Mouse (Mus musculus): ENCODE data around the gene Lrrc29. TPM values are rescaled to one million over a fixed set of nuclear protein-coding genes. Genes with fewer than 3 reads are reported as not detected.

Lrrc29 gene
- polyA plus RNA-seq, 1 experiment from 2014 or later = 9.5 TPM

GRCm38 (mm10) chr8:105270916-105271186 is 55.2 kb downstream of the Lrrc29 start:
- Histone ChIP-seq H3K9ac (no peak overlapping the region), H3K36me3 (no peaks in the 10 kb centered on the region), H3K9me3 (replicated peaks) (peaks cover 6% of the 10 kb centered on the region; the same call in 1 of the 2 replicates), H3K4me2 (no peak overlapping the region), H3K27me3 (peaks cover 99% of the 10 kb centered on the region), H3K4me3 (replicated peaks) (peak overlapping the region; percentile 5; the same call in 1 of the 2 replicates), H3K4me1 (replicated peaks) (peaks cover 39% of the 10 kb centered on the region), H3K27ac (no peak overlapping the region)
- ATAC-seq (ENCODE audit: low read depth) (no peak), DNase-seq (no peak)
- 6% methylated on average over 11 of the region's 11 CpGs for WGBS (ENCODE audit: insufficient replicate concordance)

- Histone ChIP-seq H3K27ac (no peak overlapping the region), H3K4me1 (replicated peaks) (peaks cover 37% of the 10 kb centered on the region), H3K4me3 (replicated peaks) (peak overlapping the region; percentile 46), H3K4me2 (peak overlapping the region; percentile 65), H3K9me3 (replicated peaks) (peaks cover 6% of the 10 kb centered on the region; the same call in 1 of the 2 replicates), H3K36me3 (no peaks in the 10 kb centered on the region), H3K27me3 (peaks cover 99% of the 10 kb centered on the region), H3K9ac (0 out of 2 replicates have a peak overlapping the region, but pooled peaks have one; percentile 29)
- WGBS (ENCODE audit: insufficient replicate concordance) = 5% methylated on average over 39 of the region's 39 CpGs
- no peak for DNase-seq
- no peak for ATAC-seq (ENCODE audit: low read depth)
Observed at GRCm38 (mm10) chr8:105270101-105270915, 55.8 kb downstream of the Lrrc29 start.

- peak within 1 kb of the TSS; percentile 46 for H3K4me3 ChIP-seq (replicated peaks)
- peaks cover 45% of the 10 kb centered on the region for H3K4me1 ChIP-seq (replicated peaks)
- WGBS (ENCODE audit: insufficient replicate concordance) = under 1% methylated on average over 42 of the region's 42 CpGs
- H3K27ac ChIP-seq = no peak within 1 kb of the TSS
- H3K9me3 ChIP-seq (replicated peaks) = peaks cover 6% of the 10 kb centered on the region; the same call in 1 of the 2 replicates
- H3K36me3 ChIP-seq = no peaks in the 10 kb centered on the region
- peak within 1 kb of the TSS; percentile 65 for H3K4me2 ChIP-seq
- ATAC-seq (ENCODE audit: low read depth) (peak; percentile 16; the same call in 1 of the 2 replicates), DNase-seq (no peak)
- peaks cover 98% of the 10 kb centered on the region for H3K27me3 ChIP-seq
- 0 out of 2 replicates have a peak within 1 kb of the TSS, but pooled peaks have one; percentile 29 for H3K9ac ChIP-seq
Observed at GRCm38 (mm10) chr8:105269461-105269947, 56.6 kb downstream of the Lrrc29 start, which contains the start of gene Hsf4. TSS of gene Hsf4 (plus strand) at chr8:105269801.

GRCm38 (mm10) chr8:105269075-105269458 is 57.0 kb downstream of the Lrrc29 start:
- WGBS (ENCODE audit: insufficient replicate concordance) = 5% methylated on average over 10 of the region's 10 CpGs
- Histone ChIP-seq H3K27ac (no peak overlapping the region), H3K27me3 (peaks cover 94% of the 10 kb centered on the region), H3K4me3 (replicated peaks) (peak overlapping the region; percentile 46), H3K9ac (no peak overlapping the region), H3K4me2 (peak overlapping the region; percentile 65), H3K4me1 (replicated peaks) (peaks cover 47% of the 10 kb centered on the region), H3K36me3 (no peaks in the 10 kb centered on the region), H3K9me3 (replicated peaks) (peaks cover 6% of the 10 kb centered on the region; the same call in 1 of the 2 replicates)
- DNase-seq = no peak
- no peak for ATAC-seq (ENCODE audit: low read depth)

GRCm38 (mm10) chr8:105268342-105269074 is 57.6 kb downstream of the Lrrc29 start:
- Histone ChIP-seq H3K4me1 (replicated peaks) (peaks cover 52% of the 10 kb centered on the region), H3K9ac (no peak overlapping the region)
- no peak for DNase-seq

GRCm38 (mm10) chr8:105266775-105267174 is 59.3 kb downstream of the Lrrc29 start:
- DNase-seq (no peak), ATAC-seq (ENCODE audit: low read depth) (no peak)
- Histone ChIP-seq H3K9ac (no peak overlapping the region), H3K4me2 (no peak overlapping the region), H3K4me3 (replicated peaks) (no peak overlapping the region), H3K36me3 (no peaks in the 10 kb centered on the region), H3K27ac (no peak overlapping the region), H3K27me3 (peaks cover 76% of the 10 kb centered on the region), H3K9me3 (replicated peaks) (peaks cover 6% of the 10 kb centered on the region; the same call in 1 of the 2 replicates), H3K4me1 (replicated peaks) (peaks cover 60% of the 10 kb centered on the region)
- 22% methylated on average over 13 of the region's 13 CpGs for WGBS (ENCODE audit: insufficient replicate concordance)

More at GRCm38 (mm10) chr8:105268342-105269074, 57.6 kb downstream of the Lrrc29 start:
- no peak for ATAC-seq (ENCODE audit: low read depth)
- Histone ChIP-seq H3K36me3 (no peaks in the 10 kb centered on the region), H3K9me3 (replicated peaks) (peaks cover 6% of the 10 kb centered on the region; the same call in 1 of the 2 replicates), H3K4me3 (replicated peaks) (peak overlapping the region; percentile 46), H3K27me3 (peaks cover 88% of the 10 kb centered on the region), H3K27ac (no peak overlapping the region), H3K4me2 (peak overlapping the region; percentile 65)
- WGBS (ENCODE audit: insufficient replicate concordance) = 5% methylated on average over 65 of the region's 65 CpGs

- Histone ChIP-seq H3K27me3 (peaks cover 70% of the 10 kb centered on the region), H3K36me3 (no peaks in the 10 kb centered on the region), H3K4me1 (replicated peaks) (peaks cover 57% of the 10 kb centered on the region), H3K4me3 (replicated peaks) (peak overlapping the region; percentile 82), H3K4me2 (peak overlapping the region; percentile 94), H3K9me3 (replicated peaks) (peaks cover 6% of the 10 kb centered on the region; the same call in 1 of the 2 replicates), H3K27ac (no peak overlapping the region), H3K9ac (peak overlapping the region; percentile 84)
- 6% methylated on average over 10 of the region's 10 CpGs for WGBS (ENCODE audit: insufficient replicate concordance)
- ATAC-seq (ENCODE audit: low read depth) (no peak), DNase-seq (no peak)
Observed at GRCm38 (mm10) chr8:105265128-105265527, 61.0 kb downstream of the Lrrc29 start.

GRCm38 (mm10) chr8:105264024-105264982 is 61.8 kb downstream of the Lrrc29 start, which contains the start of the genes Tradd and Fbxl8:
TSS of gene Tradd (minus strand) at chr8:105264609.
TSS of gene Fbxl8 (plus strand) at chr8:105264648.
- H3K4me2 ChIP-seq = peak within 1 kb of the TSS; percentile 94
- H3K9me3 ChIP-seq (replicated peaks) = peaks cover 6% of the 10 kb centered on the region; the same call in 1 of the 2 replicates
- peaks cover 56% of the 10 kb centered on the region for H3K4me1 ChIP-seq (replicated peaks)
- peaks cover 70% of the 10 kb centered on the region for H3K27me3 ChIP-seq
- H3K9ac ChIP-seq = peak within 1 kb of the TSS; percentile 84
- H3K4me3 ChIP-seq (replicated peaks) = peak within 1 kb of the TSS; percentile 82
- WGBS (ENCODE audit: insufficient replicate concordance) = 1% methylated on average over 54 of the region's 54 CpGs
- peak; percentile 87 for ATAC-seq (ENCODE audit: low read depth)
- H3K36me3 ChIP-seq = no peaks in the 10 kb centered on the region
- peak within 1 kb of the TSS; percentile 50; the same call in 1 of the 2 replicates for H3K27ac ChIP-seq
- DNase-seq = peak; percentile 62

- WGBS (ENCODE audit: insufficient replicate concordance) = 38% methylated on average over 16 of the region's 16 CpGs
- H3K27me3 ChIP-seq = peaks cover 70% of the 10 kb centered on the region
Observed at GRCm38 (mm10) chr8:105263244-105263912, 62.7 kb downstream of the Lrrc29 start.

More at GRCm38 (mm10) chr8:105263244-105263912, 62.7 kb downstream of the Lrrc29 start:
- Histone ChIP-seq H3K36me3 (no peaks in the 10 kb centered on the region), H3K4me3 (replicated peaks) (peak overlapping the region; percentile 82), H3K4me1 (replicated peaks) (peaks cover 56% of the 10 kb centered on the region), H3K9ac (peak overlapping the region; percentile 84), H3K9me3 (replicated peaks) (peaks cover 6% of the 10 kb centered on the region; the same call in 1 of the 2 replicates), H3K27ac (no peak overlapping the region), H3K4me2 (peak overlapping the region; percentile 94)
- ATAC-seq (ENCODE audit: low read depth) = no peak
- no peak for DNase-seq
